Comparison of ENCODE assay signal across 13 mouse cellular contexts in genomic region chr17:47981556-47982027, GRCm38 (mm10). TPM values are rescaled to one million over a fixed set of nuclear protein-coding genes. Genes with fewer than 3 reads are reported as not detected.
DNase-seq lines count a peak whose midpoint lies in the region; ATAC-seq and TF ChIP-seq lines count a peak whose summit lies in the region.
"Had no signal": no experiment of that assay in that cellular context is flagged by ENCODE, and none has a peak within 500 bp of the region (broad histone marks: within the 10 kb centered on the region; RNA-seq: fewer than 3 reads in every experiment).

No protein-coding gene starts in this region.

- H3K27me3 ChIP-seq in lung, embryonic 14.5 days (ENCODE audit: insufficient read depth, low read length): no peaks in the 10 kb centered on the region
- H3K27me3 ChIP-seq in hindbrain, embryonic 13.5 days: peaks cover 23% of the 10 kb centered on the region
- H3K27me3 ChIP-seq in midbrain, embryonic 10.5 days (ENCODE audit: low read depth, poor library complexity, severe bottlenecking): peaks cover 41% of the 10 kb centered on the region
- H3K27me3 ChIP-seq in stomach, embryonic 15.5 days (replicated peaks): no peaks in the 10 kb centered on the region

- H3K9me3 ChIP-seq in lung, embryonic 14.5 days (ENCODE audit: low read depth, low read length): no peaks in the 10 kb centered on the region
- no peaks in the 10 kb centered on the region for H3K9me3 ChIP-seq in hindbrain, embryonic 13.5 days
- no peaks in the 10 kb centered on the region for H3K9me3 ChIP-seq in midbrain, embryonic 10.5 days (replicated peaks)
- no peaks in the 10 kb centered on the region for H3K9me3 ChIP-seq in stomach, embryonic 15.5 days
- H3K9me3 ChIP-seq: kidney, embryonic 15.5 days had no signal

- H3K4me2 ChIP-seq in lung, embryonic 14.5 days: no peak overlapping the region
- H3K4me2 ChIP-seq in hindbrain, embryonic 13.5 days: no peak overlapping the region
- H3K4me2 ChIP-seq in stomach, embryonic 15.5 days: no peak overlapping the region
- H3K4me2 ChIP-seq: kidney, embryonic 15.5 days had no signal

- no peak overlapping the region for H3K9ac ChIP-seq in lung, embryonic 14.5 days
- H3K9ac ChIP-seq in hindbrain, embryonic 13.5 days: no peak overlapping the region
- H3K9ac ChIP-seq in stomach, embryonic 15.5 days: no peak overlapping the region
- H3K9ac ChIP-seq: kidney, embryonic 15.5 days had no signal

- H3K4me3 ChIP-seq in lung, embryonic 14.5 days (ENCODE audit: low read depth, low read length): no peak overlapping the region
- no peak overlapping the region for H3K4me3 ChIP-seq in hindbrain, embryonic 13.5 days
- H3K4me3 ChIP-seq in midbrain, embryonic 10.5 days: peak overlapping the region; percentile 23; the same call in 1 of the 2 replicates
- no peak overlapping the region for H3K4me3 ChIP-seq in stomach, embryonic 15.5 days (replicated peaks)
- H3K4me3 ChIP-seq: kidney, embryonic 15.5 days had no signal

- intact Hi-C loops in heart, postnatal 14 days (cut with DNase I): no loop called here
- intact Hi-C loops in left cerebral cortex, postnatal 25 days (cut with DNase I): no loop called here

- H3K4me1 ChIP-seq in lung, embryonic 14.5 days (ENCODE audit: insufficient read depth): peaks cover 16% of the 10 kb centered on the region
- peaks cover 11% of the 10 kb centered on the region for H3K4me1 ChIP-seq in hindbrain, embryonic 13.5 days (replicated peaks)
- H3K4me1 ChIP-seq in midbrain, embryonic 10.5 days: peaks cover 60% of the 10 kb centered on the region
- peaks cover 16% of the 10 kb centered on the region for H3K4me1 ChIP-seq in stomach, embryonic 15.5 days

- ATAC-seq in lung, embryonic 14.5 days (ENCODE audit: insufficient read depth): peak; percentile 33; the same call in 1 of the 2 replicates
- 0 out of 2 replicates have a peak, but pooled peaks have one; percentile 26 for ATAC-seq in hindbrain, embryonic 13.5 days (ENCODE audit: low FRiP score)
- peak; percentile 40; the same call in 1 of the 2 replicates for ATAC-seq in stomach, embryonic 15.5 days (ENCODE audit: insufficient read depth, low FRiP score, low read depth)

- DNase-seq in lung, embryonic 14.5 days: peak; percentile 5
- no peak for DNase-seq in lung, postnatal 25 days (ENCODE audit: low spot score)
- peak; percentile 78 for DNase-seq in midbrain, embryonic 10.5 days (ENCODE audit: low spot score)
- no peak for DNase-seq in B cell, adult 2 months
- no peak for DNase-seq in heart, postnatal 14 days
- DNase-seq in left cerebral cortex, postnatal 25 days (ENCODE audit: low spot score in 2 of 2): no peak
- DNase-seq: cerebellum, adult 9-10 months had no signal

- WGBS in lung, embryonic 14.5 days: 12% methylated on average over 7 of the region's 7 CpGs
- WGBS in hindbrain, embryonic 13.5 days: 3% methylated on average over 7 of the region's 7 CpGs
- WGBS in midbrain, embryonic 10.5 days: 9% methylated on average over 7 of the region's 7 CpGs
- WGBS in stomach, embryonic 15.5 days: 36% methylated on average over 7 of the region's 7 CpGs

- H3K36me3 ChIP-seq in lung, embryonic 14.5 days (ENCODE audit: insufficient read depth): no peaks in the 10 kb centered on the region
- no peaks in the 10 kb centered on the region for H3K36me3 ChIP-seq in hindbrain, embryonic 13.5 days
- H3K36me3 ChIP-seq in midbrain, embryonic 10.5 days: no peaks in the 10 kb centered on the region
- H3K36me3 ChIP-seq in stomach, embryonic 15.5 days: no peaks in the 10 kb centered on the region
- H3K36me3 ChIP-seq: kidney, embryonic 15.5 days had no signal

- no peak for TF ChIP-seq CTCF in lung, embryonic 14.5 days (IDR thresholded peaks at IDR 0.05; ENCODE audit: low read depth)

- no peak overlapping the region for H3K27ac ChIP-seq in lung, embryonic 14.5 days (ENCODE audit: low read depth)
- no peak overlapping the region for H3K27ac ChIP-seq in hindbrain, embryonic 13.5 days
- H3K27ac ChIP-seq in midbrain, embryonic 10.5 days (replicated peaks): peak overlapping the region; percentile 66
- H3K27ac ChIP-seq in stomach, embryonic 15.5 days: no peak overlapping the region
- H3K27ac ChIP-seq: kidney, embryonic 15.5 days had no signal

RNA-seq across cellular contexts. Expression of gene 1700122O11Rik, which starts 56.5 kb away (rescaled TPM):
- polyA plus RNA-seq in lung, embryonic 14.5 days (2014; fragmentation: Nextera tagmentation; extraction: Ambion mirVana): not detected in 2 replicates
- not detected in 2 replicates for polyA plus RNA-seq in hindbrain, embryonic 13.5 days (2015; fragmentation: Nextera tagmentation; extraction: Ambion mirVana)
- polyA plus RNA-seq in midbrain, embryonic 10.5 days (2016; fragmentation: Nextera tagmentation; extraction: Ambion mirVana): not detected in 2 replicates
- polyA plus RNA-seq in stomach, embryonic 15.5 days (2015; fragmentation: Nextera tagmentation; extraction: Ambion mirVana): 0.18 TPM in 1 of 2 replicates, not detected in the other
- total RNA-seq in heart, postnatal 14 days (2021): not detected
- not detected for total RNA-seq in left cerebral cortex, postnatal 25 days (2021)
- total RNA-seq: CH12.LX; heart, adult 8-10 months; left cerebral cortex, postnatal 36 days had no signal
- polyA plus RNA-seq: kidney, embryonic 15.5 days had no signal

RNA-seq across cellular contexts. Expression of gene Foxp4, which starts 57.1 kb away (rescaled TPM):
- 37.2 and 42.2 TPM in 2 replicates for polyA plus RNA-seq in lung, embryonic 14.5 days (2014; fragmentation: Nextera tagmentation; extraction: Ambion mirVana)
- polyA plus RNA-seq in hindbrain, embryonic 13.5 days (2015; fragmentation: Nextera tagmentation; extraction: Ambion mirVana): 19.6 and 19.9 TPM in 2 replicates
- 21.8 and 25.5 TPM in 2 replicates for polyA plus RNA-seq in midbrain, embryonic 10.5 days (2016; fragmentation: Nextera tagmentation; extraction: Ambion mirVana)
- 25.0 and 30.9 TPM in 2 replicates for polyA plus RNA-seq in stomach, embryonic 15.5 days (2015; fragmentation: Nextera tagmentation; extraction: Ambion mirVana)
- total RNA-seq in heart, postnatal 14 days (2021): 10 to 100 TPM; 12.2 to 13.6 TPM
- 10 to 100 TPM; 41.3 to 42.7 TPM for total RNA-seq in left cerebral cortex, postnatal 25 days (2021)

Comparison
In these comparisons a context has a peak if more than half of its experiments do, and no peak if none do; other contexts are left out.
1. DNase-seq: peak in lung, embryonic 14.5 days (single experiment) and midbrain, embryonic 10.5 days (single experiment); none in lung, postnatal 25 days (single experiment), B cell, adult 2 months (0 of 2), heart, postnatal 14 days (0 of 2) and left cerebral cortex, postnatal 25 days (0 of 2).
2. Peak in every context shown above with its lines, with median percentiles within 50 percentile points of each other: ATAC-seq.